Mouse (Mus musculus): Measurements from ENCODE around the gene Rpl11. TPM values are rescaled to one million over a fixed set of nuclear protein-coding genes. Genes with fewer than 3 reads are reported as not detected.
A peak's percentile ranks its signal among the peaks of the same experiment; 100 is the strongest.

Rpl11 gene
- total and polyA plus RNA-seq, 2 experiments from 2014 or later: 312 to 914 TPM

- no peak overlapping the region for H3K9ac ChIP-seq (replicated peaks; ENCODE audit: low read length)
- ATAC-seq (peak; percentile 95), DNase-seq (ENCODE audit: low spot score) (peak; percentile 89)
- 42% methylated on average over 18 of the region's 18 CpGs for WGBS
- H3K4me2 ChIP-seq (ENCODE audit: low read depth, low read length): no peak overlapping the region
- no peaks in the 10 kb centered on the region for H3K4me1 ChIP-seq (ENCODE audit: insufficient read depth, low read length)
- no peak for TF ChIP-seq CTCF (IDR thresholded peaks at IDR 0.05; ENCODE audit: low read depth)
- H3K9me3 ChIP-seq (ENCODE audit: low read length): no peaks in the 10 kb centered on the region
- no peak overlapping the region for H3K4me3 ChIP-seq (ENCODE audit: low read length)
- H3K27ac ChIP-seq: peak overlapping the region; percentile 74
- no peaks in the 10 kb centered on the region for H3K27me3 ChIP-seq (ENCODE audit: insufficient read depth, low read length)
- H3K36me3 ChIP-seq (ENCODE audit: insufficient read depth, low read length): no peaks in the 10 kb centered on the region
These were observed 41.4 kb upstream of the Rpl11 start for GRCm38 (mm10) chr4:136094519-136095219.

GRCm38 (mm10) chr4:136092498-136092897, 39.3 kb upstream of the Rpl11 start:
- Histone ChIP-seq H3K4me1 (ENCODE audit: insufficient read depth, low read length) (no peaks in the 10 kb centered on the region), H3K4me2 (ENCODE audit: low read depth, low read length) (no peak overlapping the region), H3K4me3 (ENCODE audit: low read length) (no peak overlapping the region), H3K27me3 (ENCODE audit: insufficient read depth, low read length) (no peaks in the 10 kb centered on the region), H3K9me3 (ENCODE audit: low read length) (no peaks in the 10 kb centered on the region), H3K36me3 (ENCODE audit: insufficient read depth, low read length) (no peaks in the 10 kb centered on the region), H3K27ac (no peak overlapping the region), H3K9ac (replicated peaks; ENCODE audit: low read length) (no peak overlapping the region)
- ATAC-seq (no peak), DNase-seq (ENCODE audit: low spot score) (no peak)
- WGBS: 90% methylated on average over 7 of the region's 7 CpGs
- peak; percentile 43 for TF ChIP-seq CTCF (IDR thresholded peaks at IDR 0.05; ENCODE audit: low read depth)

- ATAC-seq: no peak
- no peaks in the 10 kb centered on the region for H3K36me3 ChIP-seq (ENCODE audit: insufficient read depth, low read length)
These were observed 38.1 kb upstream of the Rpl11 start for GRCm38 (mm10) chr4:136091346-136091745.

GRCm38 (mm10) chr4:136089748-136090583, 36.7 kb upstream of the Rpl11 start:
- H3K9ac ChIP-seq (replicated peaks; ENCODE audit: low read length): no peak overlapping the region
- no peak for TF ChIP-seq CTCF (IDR thresholded peaks at IDR 0.05; ENCODE audit: low read depth)
- 65% methylated on average over 11 of the region's 11 CpGs for WGBS

More at GRCm38 (mm10) chr4:136091346-136091745, 38.1 kb upstream of the Rpl11 start:
- Histone ChIP-seq H3K9me3 (ENCODE audit: low read length) (no peaks in the 10 kb centered on the region), H3K27me3 (ENCODE audit: insufficient read depth, low read length) (no peaks in the 10 kb centered on the region), H3K9ac (replicated peaks; ENCODE audit: low read length) (no peak overlapping the region), H3K4me1 (ENCODE audit: insufficient read depth, low read length) (no peaks in the 10 kb centered on the region), H3K27ac (no peak overlapping the region), H3K4me3 (ENCODE audit: low read length) (no peak overlapping the region), H3K4me2 (ENCODE audit: low read depth, low read length) (no peak overlapping the region)
- DNase-seq (ENCODE audit: low spot score): no peak
- TF ChIP-seq CTCF (IDR thresholded peaks at IDR 0.05; ENCODE audit: low read depth): no peak
- WGBS: 81% methylated on average over 4 of the region's 4 CpGs

GRCm38 (mm10) chr4:136088971-136089747, 35.9 kb upstream of the Rpl11 start:
- H3K36me3 ChIP-seq (ENCODE audit: insufficient read depth, low read length): no peaks in the 10 kb centered on the region
- TF ChIP-seq CTCF (IDR thresholded peaks at IDR 0.05; ENCODE audit: low read depth): no peak
- DNase-seq (ENCODE audit: low spot score): no peak
- no peaks in the 10 kb centered on the region for H3K27me3 ChIP-seq (ENCODE audit: insufficient read depth, low read length)
- no peak overlapping the region for H3K27ac ChIP-seq
- H3K4me1 ChIP-seq (ENCODE audit: insufficient read depth, low read length): no peaks in the 10 kb centered on the region
- no peak for ATAC-seq
- H3K9ac ChIP-seq (replicated peaks; ENCODE audit: low read length): no peak overlapping the region
- no peak overlapping the region for H3K4me2 ChIP-seq (ENCODE audit: low read depth, low read length)
- WGBS: 35% methylated on average over 16 of the region's 16 CpGs
- H3K4me3 ChIP-seq (ENCODE audit: low read length): no peak overlapping the region
- H3K9me3 ChIP-seq (ENCODE audit: low read length): no peaks in the 10 kb centered on the region

More at GRCm38 (mm10) chr4:136089748-136090583, 36.7 kb upstream of the Rpl11 start:
- H3K27ac ChIP-seq: no peak overlapping the region
- ATAC-seq: no peak
- H3K4me1 ChIP-seq (ENCODE audit: insufficient read depth, low read length): no peaks in the 10 kb centered on the region
- H3K36me3 ChIP-seq (ENCODE audit: insufficient read depth, low read length): no peaks in the 10 kb centered on the region
- H3K4me3 ChIP-seq (ENCODE audit: low read length): no peak overlapping the region
- no peak for DNase-seq (ENCODE audit: low spot score)
- H3K27me3 ChIP-seq (ENCODE audit: insufficient read depth, low read length): no peaks in the 10 kb centered on the region
- no peaks in the 10 kb centered on the region for H3K9me3 ChIP-seq (ENCODE audit: low read length)
- H3K4me2 ChIP-seq (ENCODE audit: low read depth, low read length): no peak overlapping the region

- no peaks in the 10 kb centered on the region for H3K36me3 ChIP-seq (ENCODE audit: insufficient read depth, low read length)
- no peak for ATAC-seq
- 83% methylated on average over 5 of the region's 5 CpGs for WGBS
- H3K27ac ChIP-seq: no peak overlapping the region
- DNase-seq (ENCODE audit: low spot score): no peak
- no peak overlapping the region for H3K4me2 ChIP-seq (ENCODE audit: low read depth, low read length)
- no peak overlapping the region for H3K4me3 ChIP-seq (ENCODE audit: low read length)
- no peak for TF ChIP-seq CTCF (IDR thresholded peaks at IDR 0.05; ENCODE audit: low read depth)
- no peaks in the 10 kb centered on the region for H3K27me3 ChIP-seq (ENCODE audit: insufficient read depth, low read length)
- H3K9me3 ChIP-seq (ENCODE audit: low read length): no peaks in the 10 kb centered on the region
- H3K9ac ChIP-seq (replicated peaks; ENCODE audit: low read length): no peak overlapping the region
- H3K4me1 ChIP-seq (ENCODE audit: insufficient read depth, low read length): no peaks in the 10 kb centered on the region
These were observed 35.1 kb upstream of the Rpl11 start for GRCm38 (mm10) chr4:136088364-136088763.

All from hindbrain, postnatal 0 days (tissue).